Mouse (Mus musculus): Measurements from ENCODE around the gene Pten. TPM values are rescaled to one million over a fixed set of nuclear protein-coding genes. Genes with fewer than 3 reads are reported as not detected.

Gene Pten
- polyA plus RNA-seq, 1 experiment from 2014 or later = 7.8 TPM

GRCm38 (mm10) chr19:32717590-32717989, 39.7 kb upstream of the Pten start:
- WGBS = 62% methylated on average over 3 of the region's 3 CpGs
- Histone ChIP-seq H3K27ac (replicated peaks; ENCODE audit: low read depth, low read length) (no peak overlapping the region), H3K4me2 (ENCODE audit: low read depth, severe bottlenecking) (no peak overlapping the region), H3K4me3 (ENCODE audit: low read depth, low read length) (no peak overlapping the region), H3K9ac (ENCODE audit: low read length) (no peak overlapping the region), H3K9me3 (ENCODE audit: control insufficient read depth, low read length) (no peaks in the 10 kb centered on the region), H3K4me1 (ENCODE audit: control insufficient read depth, insufficient read depth, low read length) (no peaks in the 10 kb centered on the region), H3K27me3 (ENCODE audit: control insufficient read depth, insufficient read depth, low read length) (no peaks in the 10 kb centered on the region), H3K36me3 (ENCODE audit: control insufficient read depth, insufficient read depth, low read length) (no peaks in the 10 kb centered on the region)
- DNase-seq (ENCODE audit: low spot score) (no peak), ATAC-seq (ENCODE audit: insufficient number of reproducible peaks, low FRiP score, low TSS enrichment, low read depth) (no peak)

- Histone ChIP-seq H3K27ac (replicated peaks; ENCODE audit: low read depth, low read length) (no peak overlapping the region), H3K36me3 (ENCODE audit: control insufficient read depth, insufficient read depth, low read length) (no peaks in the 10 kb centered on the region), H3K4me3 (ENCODE audit: low read depth, low read length) (no peak overlapping the region), H3K4me1 (ENCODE audit: control insufficient read depth, insufficient read depth, low read length) (no peaks in the 10 kb centered on the region), H3K9me3 (ENCODE audit: control insufficient read depth, low read length) (no peaks in the 10 kb centered on the region), H3K27me3 (ENCODE audit: control insufficient read depth, insufficient read depth, low read length) (no peaks in the 10 kb centered on the region), H3K9ac (ENCODE audit: low read length) (no peak overlapping the region), H3K4me2 (ENCODE audit: low read depth, severe bottlenecking) (no peak overlapping the region)
- no peak for ATAC-seq (ENCODE audit: insufficient number of reproducible peaks, low FRiP score, low TSS enrichment, low read depth)
- DNase-seq (ENCODE audit: low spot score) = no peak
- WGBS = 94% methylated on average over 1 of the region's 1 CpGs
These were observed 37.0 kb upstream of the Pten start for GRCm38 (mm10) chr19:32720319-32720718.

- peaks cover 3% of the 10 kb centered on the region; the same call in 1 of the 2 replicates for H3K4me1 ChIP-seq (ENCODE audit: control insufficient read depth, insufficient read depth, low read length)
- H3K27me3 ChIP-seq (ENCODE audit: control insufficient read depth, insufficient read depth, low read length) = no peaks in the 10 kb centered on the region
- DNase-seq (ENCODE audit: low spot score) (no peak), ATAC-seq (ENCODE audit: insufficient number of reproducible peaks, low FRiP score, low TSS enrichment, low read depth) (no peak)
- H3K27ac ChIP-seq (replicated peaks; ENCODE audit: low read depth, low read length) = no peak overlapping the region
- H3K4me2 ChIP-seq (ENCODE audit: low read depth, severe bottlenecking) = no peak overlapping the region
- no peaks in the 10 kb centered on the region for H3K9me3 ChIP-seq (ENCODE audit: control insufficient read depth, low read length)
- WGBS = 16% methylated on average over 7 of the region's 7 CpGs
- no peak overlapping the region for H3K4me3 ChIP-seq (ENCODE audit: low read depth, low read length)
- H3K9ac ChIP-seq (ENCODE audit: low read length) = no peak overlapping the region
- H3K36me3 ChIP-seq (ENCODE audit: control insufficient read depth, insufficient read depth, low read length) = no peaks in the 10 kb centered on the region
These were observed 33.5 kb upstream of the Pten start for GRCm38 (mm10) chr19:32723817-32724216.

GRCm38 (mm10) chr19:32726451-32727325, 30.6 kb upstream of the Pten start:
- 4% methylated on average over 22 of the region's 22 CpGs for WGBS

GRCm38 (mm10) chr19:32729785-32730184, 27.5 kb upstream of the Pten start:
- Histone ChIP-seq H3K4me2 (ENCODE audit: low read depth, severe bottlenecking) (no peak overlapping the region), H3K27me3 (ENCODE audit: control insufficient read depth, insufficient read depth, low read length) (0 out of 2 replicates have a peak, but pooled peaks cover 3% of the 10 kb centered on the region), H3K4me3 (ENCODE audit: low read depth, low read length) (no peak overlapping the region), H3K9me3 (ENCODE audit: control insufficient read depth, low read length) (no peaks in the 10 kb centered on the region), H3K27ac (replicated peaks; ENCODE audit: low read depth, low read length) (no peak overlapping the region), H3K36me3 (ENCODE audit: control insufficient read depth, insufficient read depth, low read length) (no peaks in the 10 kb centered on the region), H3K9ac (ENCODE audit: low read length) (no peak overlapping the region), H3K4me1 (ENCODE audit: control insufficient read depth, insufficient read depth, low read length) (peaks cover 3% of the 10 kb centered on the region; the same call in 1 of the 2 replicates)
- DNase-seq (ENCODE audit: low spot score) (no peak), ATAC-seq (ENCODE audit: insufficient number of reproducible peaks, low FRiP score, low TSS enrichment, low read depth) (no peak)
- 82% methylated on average over 4 of the region's 4 CpGs for WGBS

More at GRCm38 (mm10) chr19:32726451-32727325, 30.6 kb upstream of the Pten start:
- no peak overlapping the region for H3K9ac ChIP-seq (ENCODE audit: low read length)
- H3K27me3 ChIP-seq (ENCODE audit: control insufficient read depth, insufficient read depth, low read length) = 0 out of 2 replicates have a peak, but pooled peaks cover 3% of the 10 kb centered on the region
- peak overlapping the region; percentile 40; the same call in 1 of the 2 replicates for H3K4me2 ChIP-seq (ENCODE audit: low read depth, severe bottlenecking)
- no peaks in the 10 kb centered on the region for H3K9me3 ChIP-seq (ENCODE audit: control insufficient read depth, low read length)
- H3K36me3 ChIP-seq (ENCODE audit: control insufficient read depth, insufficient read depth, low read length) = no peaks in the 10 kb centered on the region
- H3K4me3 ChIP-seq (ENCODE audit: low read depth, low read length) = no peak overlapping the region
- peak; percentile 42 for DNase-seq (ENCODE audit: low spot score)
- no peak for ATAC-seq (ENCODE audit: insufficient number of reproducible peaks, low FRiP score, low TSS enrichment, low read depth)
- H3K4me1 ChIP-seq (ENCODE audit: control insufficient read depth, insufficient read depth, low read length) = peaks cover 3% of the 10 kb centered on the region; the same call in 1 of the 2 replicates
- H3K27ac ChIP-seq (replicated peaks; ENCODE audit: low read depth, low read length) = no peak overlapping the region

- H3K9me3 ChIP-seq (ENCODE audit: control insufficient read depth, low read length) = no peaks in the 10 kb centered on the region
- H3K27ac ChIP-seq (replicated peaks; ENCODE audit: low read depth, low read length) = no peak overlapping the region
- no peaks in the 10 kb centered on the region for H3K4me1 ChIP-seq (ENCODE audit: control insufficient read depth, insufficient read depth, low read length)
- no peak overlapping the region for H3K4me2 ChIP-seq (ENCODE audit: low read depth, severe bottlenecking)
- DNase-seq (ENCODE audit: low spot score) (no peak), ATAC-seq (ENCODE audit: insufficient number of reproducible peaks, low FRiP score, low TSS enrichment, low read depth) (no peak)
- no peak overlapping the region for H3K9ac ChIP-seq (ENCODE audit: low read length)
- H3K36me3 ChIP-seq (ENCODE audit: control insufficient read depth, insufficient read depth, low read length) = no peaks in the 10 kb centered on the region
- H3K27me3 ChIP-seq (ENCODE audit: control insufficient read depth, insufficient read depth, low read length) = 0 out of 2 replicates have a peak, but pooled peaks cover 3% of the 10 kb centered on the region
- no peak overlapping the region for H3K4me3 ChIP-seq (ENCODE audit: low read depth, low read length)
These were observed 24.4 kb upstream of the Pten start for GRCm38 (mm10) chr19:32732922-32733321.

- H3K9ac ChIP-seq (ENCODE audit: low read length) = no peak overlapping the region
- no peak overlapping the region for H3K4me2 ChIP-seq (ENCODE audit: low read depth, severe bottlenecking)
- DNase-seq (ENCODE audit: low spot score) = no peak
- H3K4me3 ChIP-seq (ENCODE audit: low read depth, low read length) = no peak overlapping the region
- WGBS = 87% methylated on average over 7 of the region's 7 CpGs
- ATAC-seq (ENCODE audit: insufficient number of reproducible peaks, low FRiP score, low TSS enrichment, low read depth) = no peak
- no peaks in the 10 kb centered on the region for H3K4me1 ChIP-seq (ENCODE audit: control insufficient read depth, insufficient read depth, low read length)
- no peaks in the 10 kb centered on the region for H3K27me3 ChIP-seq (ENCODE audit: control insufficient read depth, insufficient read depth, low read length)
- no peaks in the 10 kb centered on the region for H3K36me3 ChIP-seq (ENCODE audit: control insufficient read depth, insufficient read depth, low read length)
- no peak overlapping the region for H3K27ac ChIP-seq (replicated peaks; ENCODE audit: low read depth, low read length)
- H3K9me3 ChIP-seq (ENCODE audit: control insufficient read depth, low read length) = no peaks in the 10 kb centered on the region
These were observed 19.5 kb upstream of the Pten start for GRCm38 (mm10) chr19:32737844-32738243.

GRCm38 (mm10) chr19:32739686-32740085, 17.6 kb upstream of the Pten start, which contains the start of gene Atad1:
Gene Atad1, minus strand, starts transcription at chr19:32739786.
- H3K27me3 ChIP-seq (ENCODE audit: control insufficient read depth, insufficient read depth, low read length) = no peaks in the 10 kb centered on the region
- H3K27ac ChIP-seq (replicated peaks; ENCODE audit: low read depth, low read length) = no peak within 1 kb of the TSS
- no peaks in the 10 kb centered on the region for H3K9me3 ChIP-seq (ENCODE audit: control insufficient read depth, low read length)
- H3K4me1 ChIP-seq (ENCODE audit: control insufficient read depth, insufficient read depth, low read length) = no peaks in the 10 kb centered on the region
- H3K4me3 ChIP-seq (ENCODE audit: low read depth, low read length) = no peak within 1 kb of the TSS
- H3K36me3 ChIP-seq (ENCODE audit: control insufficient read depth, insufficient read depth, low read length) = no peaks in the 10 kb centered on the region
- H3K9ac ChIP-seq (ENCODE audit: low read length) = no peak within 1 kb of the TSS
- no peak for DNase-seq (ENCODE audit: low spot score)
- no peak within 1 kb of the TSS for H3K4me2 ChIP-seq (ENCODE audit: low read depth, severe bottlenecking)
- ATAC-seq (ENCODE audit: insufficient number of reproducible peaks, low FRiP score, low TSS enrichment, low read depth) = no peak
- WGBS = 94% methylated on average over 4 of the region's 4 CpGs

All from limb, embryonic 11.5 days (tissue).